Mouse (Mus musculus) C2C12 (cell line): ENCODE data around the gene Sh2d3c.

Source experiments
- CTCF ChIP-seq: IDR thresholded peaks from one replicate; pipeline ENCODE4 v1.5.1; 2011; ENCODE audit not compliant: control insufficient read depth, insufficient read depth, insufficient read length
- FOSL1 ChIP-seq: IDR thresholded peaks from one replicate; pipeline ENCODE4 v1.8.0; 2011; ENCODE audit warnings: mild to moderate bottlenecking, low read length; ENCODE audit not compliant: poor library complexity, insufficient read depth, severe bottlenecking
- MYOD1 ChIP-seq: IDR thresholded peaks from one replicate; pipeline ENCODE4 v1.6.1; 2011; ENCODE audit warnings: low read depth; ENCODE audit not compliant: control insufficient read depth, insufficient read length
- MYOG ChIP-seq: IDR thresholded peaks from one replicate; pipeline ENCODE4 v1.6.1; 2011; ENCODE audit not compliant: control insufficient read depth, insufficient read length; ENCODE audit errors: extremely low read depth

DNA sequence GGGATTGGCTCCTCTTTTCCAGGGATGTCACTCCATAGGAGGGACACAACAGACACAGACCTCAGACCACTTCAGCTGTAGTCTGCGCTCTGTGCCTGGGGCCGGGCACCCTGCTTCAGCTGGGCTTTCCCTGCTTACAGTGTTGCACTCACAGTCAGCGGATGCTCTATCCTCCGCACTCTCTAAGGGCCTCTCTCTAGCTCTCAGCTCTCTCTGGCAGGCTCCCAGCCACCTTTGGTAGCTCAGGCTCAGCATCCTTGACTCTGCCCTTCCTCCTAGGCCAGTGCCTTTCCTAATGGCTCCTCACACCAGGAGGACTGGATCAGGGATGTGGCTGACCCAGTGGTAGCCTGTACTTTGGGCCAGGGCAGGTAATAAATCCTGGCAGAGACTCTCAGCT is 11.1 kb downstream of the Sh2d3c start:
- TF ChIP-seq FOSL1 (no peak), CTCF (no peak), MYOD1 (no peak), MYOG (no peak)
